Mouse (Mus musculus) monocyte, adult 59 days (primary cell): ENCODE measurements around the gene Olfr319. TPM values are rescaled to one million over a fixed set of nuclear protein-coding genes. Genes with fewer than 3 reads are reported as not detected.

Source experiments
- total RNA-seq, 2 experiments: library from RNA; stranded (reverse); gene quantifications; one replicate each; pipeline ENCODE4 v1.2.4; 2023

Olfr319 gene
- total RNA-seq: not detected

DNA sequence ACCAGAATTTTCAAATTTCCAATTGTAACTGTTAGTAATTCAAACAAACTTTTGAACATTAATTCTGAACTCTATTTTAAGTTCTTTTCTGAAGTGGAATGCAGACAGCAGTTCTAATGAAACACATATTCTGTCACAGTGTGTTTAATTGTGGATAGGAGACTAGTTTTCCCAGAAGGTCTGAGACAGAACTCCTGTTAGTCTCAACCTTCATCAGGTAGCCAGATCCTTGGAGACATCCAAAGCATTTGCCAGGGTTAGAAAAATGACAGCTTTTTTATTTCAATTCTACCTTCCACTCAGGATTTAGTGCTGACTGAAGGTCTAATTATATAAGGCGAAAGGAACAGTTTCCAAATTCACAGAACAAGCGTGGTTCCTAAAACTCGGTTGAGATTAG lies at the start of gene Olfr319:
Gene Olfr319 (plus strand): TSS at position 301 of the 400 bp plus-strand sequence.

GRCm38 (mm10) chr11:58658596-58658995 lies 40.4 kb upstream of the Olfr319 start, which contains the start of gene Olfr322:
Gene Olfr322 (plus strand): TSS chr11:58658782.

DNA sequence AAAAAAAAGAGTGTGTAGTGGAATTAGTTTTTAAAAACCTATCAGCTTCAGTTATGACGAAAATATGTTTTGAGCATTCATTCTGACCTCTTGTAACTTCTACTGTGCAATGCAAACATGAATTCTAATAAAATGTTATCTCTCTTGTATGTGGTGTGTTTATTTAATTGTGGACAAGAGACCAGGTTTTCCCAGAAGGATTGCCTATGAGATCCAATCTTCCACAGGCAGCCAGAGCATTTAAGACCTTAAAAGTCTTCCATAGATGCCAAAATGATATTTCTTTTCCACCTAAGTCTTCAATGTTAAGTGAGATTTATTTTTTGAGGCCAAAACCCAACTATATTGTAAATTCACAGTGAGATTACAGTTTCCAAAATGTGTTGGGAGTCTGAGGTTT lies 18.2 kb upstream of the Olfr319 start, which contains the start of gene Olfr320:
Gene Olfr320 (plus strand): TSS at position 301 of the 400 bp plus-strand sequence.

GRCm38 (mm10) chr11:58723914-58724313 lies 25.0 kb downstream of the Olfr319 start, which contains the start of gene Olfr318:
Gene Olfr318 (minus strand): TSS chr11:58724014.

DNA sequence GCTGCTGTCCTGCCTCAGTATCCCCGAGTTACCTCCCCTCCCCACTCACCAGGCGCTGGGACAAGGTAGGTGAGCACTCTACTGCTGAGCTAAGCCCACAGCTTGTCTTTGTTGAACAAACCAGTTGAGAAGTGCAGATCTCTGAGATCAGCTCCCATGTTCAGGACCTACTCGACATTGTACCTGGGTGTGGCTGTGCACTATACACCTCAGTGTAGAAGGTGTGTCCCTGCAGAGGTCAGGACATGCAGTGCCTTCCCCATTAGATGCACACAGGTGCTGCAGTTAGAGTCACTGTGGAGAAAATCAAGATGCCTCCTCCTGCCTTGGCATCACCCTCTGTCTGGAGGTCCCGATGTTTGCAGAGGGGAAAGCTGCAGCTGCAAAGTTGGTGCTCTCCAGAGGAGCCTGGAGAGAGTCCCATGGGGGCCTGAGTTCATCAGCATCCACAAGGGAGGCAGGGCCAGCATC lies 39.9 kb downstream of the Olfr319 start, which contains the start of gene Olfr317:
Gene Olfr317 (minus strand): TSS at position 421 of the 471 bp plus-strand sequence.

DNA sequence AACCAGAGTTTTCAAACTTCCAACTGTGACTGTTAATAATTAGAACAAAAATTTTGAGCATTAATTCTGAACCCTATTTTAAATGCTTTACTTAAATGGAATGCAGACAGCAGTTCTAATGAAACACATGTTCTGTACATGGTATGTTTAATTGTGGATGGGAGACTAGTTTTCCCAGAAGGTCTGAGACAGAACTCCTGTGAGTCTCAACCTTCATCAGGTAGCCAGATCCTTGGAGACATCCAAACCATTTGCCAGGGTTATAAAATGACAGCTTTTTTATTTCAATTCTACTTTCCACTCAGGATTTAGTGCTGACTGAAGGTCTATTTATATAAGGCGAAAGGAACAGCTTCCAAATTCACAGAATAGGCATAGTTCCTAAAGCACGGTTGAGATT lies 53.5 kb downstream of the Olfr319 start, which contains the start of gene Olfr316:
Gene Olfr316 (plus strand): TSS at position 301 of the 400 bp plus-strand sequence.

Other genes with a start within 250 kb of the Olfr319 start
- gene Lypd9, start 246.2 kb upstream of the Olfr319 start, total RNA-seq: not detected
- not detected for gene Olfr30, start 236.9 kb upstream of the Olfr319 start, total RNA-seq
- gene Olfr332, start 206.6 kb upstream of the Olfr319 start, total RNA-seq: not detected
- not detected for gene Olfr331, start 196.6 kb upstream of the Olfr319 start, total RNA-seq
- gene Olfr330, start 164.3 kb upstream of the Olfr319 start, total RNA-seq: not detected
- gene Olfr329-ps, start 152.7 kb upstream of the Olfr319 start, total RNA-seq: not detected
- under 1 TPM in 1 of 2 experiments, not detected in 1; 0.39 TPM for gene Olfr328, start 143.5 kb upstream of the Olfr319 start, total RNA-seq
- gene Olfr224, start 128.6 kb upstream of the Olfr319 start, total RNA-seq: not detected
- gene Olfr325, start 121.4 kb upstream of the Olfr319 start, total RNA-seq: not detected
- gene Olfr324, start 104.0 kb upstream of the Olfr319 start, total RNA-seq: not detected
- not detected for gene 2210407C18Rik, start 83.1 kb upstream of the Olfr319 start, total RNA-seq
- gene Olfr323, start 68.7 kb upstream of the Olfr319 start, total RNA-seq: not detected
- not detected for gene Trim58, start 58.7 kb upstream of the Olfr319 start, total RNA-seq
- gene Olfr322, start 40.4 kb upstream of the Olfr319 start, total RNA-seq: not detected
- gene Olfr320, start 18.1 kb upstream of the Olfr319 start, total RNA-seq: not detected
- not detected for gene Olfr318, start 24.9 kb downstream of the Olfr319 start, total RNA-seq
- gene Olfr317, start 40.0 kb downstream of the Olfr319 start, total RNA-seq: not detected
- gene Olfr316, start 53.6 kb downstream of the Olfr319 start, total RNA-seq: not detected
- not detected for gene Olfr315, start 74.0 kb downstream of the Olfr319 start, total RNA-seq
- not detected for gene Olfr314, start 83.8 kb downstream of the Olfr319 start, total RNA-seq
- gene Fam183b, start 102.8 kb downstream of the Olfr319 start, total RNA-seq: not detected
- gene Olfr313, start 115.8 kb downstream of the Olfr319 start, total RNA-seq: not detected
- not detected for gene Olfr312, start 130.1 kb downstream of the Olfr319 start, total RNA-seq
- not detected for gene Olfr311, start 140.1 kb downstream of the Olfr319 start, total RNA-seq
- 1 to 10 TPM; 2.1 to 3.3 TPM for gene Gm12258, start 148.0 kb downstream of the Olfr319 start, total RNA-seq
- 1 to 10 TPM; 2.8 to 2.9 TPM for gene 2810021J22Rik, start 168.1 kb downstream of the Olfr319 start, total RNA-seq
- 1 to 10 TPM; 5.3 to 5.6 TPM for gene Zfp39, start 205.1 kb downstream of the Olfr319 start, total RNA-seq
- not detected for gene Btnl10, start 218.7 kb downstream of the Olfr319 start, total RNA-seq
- gene Rnf187, start 239.8 kb downstream of the Olfr319 start, total RNA-seq: 10 to 100 TPM; 79.4 to 81.0 TPM
- 1 to 10 TPM; 3.2 TPM for gene Hist3h2ba, start 249.8 kb downstream of the Olfr319 start, total RNA-seq